Mouse (Mus musculus) adrenal gland, adult 10 weeks (tissue): ENCODE measurements around the gene Hgfac. TPM values are rescaled to one million over a fixed set of nuclear protein-coding genes. Genes with fewer than 3 reads are reported as not detected.

ENCODE experiments used
- polyA plus RNA-seq: library from polyadenylated mRNA; stranded (reverse); fragments of 350-450 nt; fragmentation: Illumina TruSeq; extraction: RNeasy Lipid Tissue Mini Kit (QIAGEN cat#74804); gene quantifications from one replicate; pipeline ENCODE4 v1.2.3, GENCODE M21; 2014; ENCODE audit warnings: low read depth, low replicate concordance

Gene Hgfac
- not detected for polyA plus RNA-seq

DNA sequence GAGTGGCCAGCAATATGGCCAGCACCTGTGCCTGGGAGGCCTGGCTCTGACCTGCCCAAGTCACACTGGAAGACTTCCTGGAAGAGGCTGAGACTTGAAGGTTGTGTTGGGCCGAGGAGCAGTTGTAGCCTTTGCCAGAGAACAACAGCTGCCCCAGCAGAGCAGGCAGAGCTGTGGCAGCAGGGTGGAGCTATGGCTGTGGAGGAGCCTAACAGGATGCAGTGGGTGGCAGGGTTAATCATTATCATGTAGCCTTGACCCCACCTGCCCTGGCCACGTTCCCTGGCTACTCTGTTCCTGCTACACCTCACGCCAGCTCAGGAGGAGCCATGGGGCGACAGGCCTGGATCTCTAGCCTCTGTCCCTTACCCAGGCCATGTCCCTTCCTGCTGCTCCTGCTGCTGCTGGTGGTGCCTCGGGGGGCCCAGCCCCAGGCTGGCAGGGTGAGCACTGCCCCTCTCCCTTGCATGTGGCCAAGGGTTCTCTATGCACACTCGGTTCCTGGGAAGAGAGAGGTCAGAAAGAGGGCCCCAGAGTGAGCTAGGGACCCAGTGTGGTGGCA lies at the start of gene Hgfac:
Gene Hgfac, plus strand, starts transcription at position 242 of the 562 bp plus-strand sequence.

DNA sequence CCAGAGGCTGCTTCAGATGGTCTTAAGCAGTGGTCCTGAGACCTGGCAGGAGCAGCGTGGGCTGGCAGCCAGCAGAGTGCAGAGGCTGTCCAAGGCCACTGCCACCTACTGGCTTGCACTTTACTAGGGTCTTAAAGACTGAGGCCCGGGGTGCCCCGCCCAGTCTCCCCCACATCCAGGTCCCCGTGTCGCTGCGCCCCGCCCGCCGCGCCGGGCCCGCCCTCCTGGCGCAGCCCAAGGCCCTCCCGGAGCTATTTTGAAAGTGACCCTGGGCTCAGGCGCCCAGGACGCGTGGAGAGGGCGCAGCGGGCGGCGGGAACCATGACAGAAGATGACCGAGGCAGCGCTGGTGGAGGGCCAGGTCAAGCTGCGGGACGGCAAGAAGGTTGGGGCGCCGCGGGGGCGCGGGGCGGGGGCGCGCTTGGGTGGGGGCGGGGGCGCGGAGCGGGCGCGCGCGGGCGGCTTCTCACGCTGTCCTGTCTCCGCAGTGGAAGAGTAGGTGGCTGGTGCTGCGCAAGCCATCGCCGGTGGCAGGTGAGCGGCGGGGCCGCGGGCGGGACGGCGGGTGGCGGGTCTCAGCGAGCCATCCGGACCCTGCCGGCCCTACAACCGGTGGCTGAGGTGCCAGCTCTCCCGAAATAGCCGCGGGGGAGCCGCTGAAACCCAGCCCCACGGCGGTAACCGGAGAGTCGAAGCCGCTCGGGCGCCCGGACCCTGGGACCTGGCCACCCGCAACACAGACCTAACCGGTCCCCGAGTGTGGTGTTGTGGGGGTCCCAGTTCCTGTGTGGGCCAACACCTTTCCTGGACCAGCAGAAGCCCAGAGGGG lies 15.5 kb downstream of the Hgfac start, which contains the start of gene Dok7:
Gene Dok7, plus strand, starts transcription at position 163 of the 829 bp plus-strand sequence.

Other genes with a start within 250 kb of the Hgfac start
- not detected for gene Msantd1, start 133.5 kb upstream of the Hgfac start, polyA plus RNA-seq
- gene Rgs12, start 92.1 kb upstream of the Hgfac start, polyA plus RNA-seq = 15.9 TPM
- not detected for gene Dok7, start 15.3 kb downstream of the Hgfac start, polyA plus RNA-seq
- 18.4 TPM for gene Lrpap1, start 64.3 kb downstream of the Hgfac start, polyA plus RNA-seq
- not detected for gene Adra2c, start 236.8 kb downstream of the Hgfac start, polyA plus RNA-seq